Mouse (Mus musculus) layer of hippocampus, postnatal 10 days (tissue): Measurements from ENCODE around the gene Rhbdd1. TPM values are rescaled to one million over a fixed set of nuclear protein-coding genes. Genes with fewer than 3 reads are reported as not detected.

Experiments
- DNase-seq, 2 experiments: peaks; one replicate each; pipeline ENCODE4 v3.0.0; 2021; ENCODE audit warnings: low spot score in 2 of 2
- total RNA-seq, 2 experiments: library from RNA; stranded (reverse); gene quantifications; 2 replicates each; pipeline ENCODE4 v1.2.3; 2021

The Rhbdd1 gene
- total RNA-seq, 2 experiments from 2014 or later: 5.8 to 5.9 TPM

DNA sequence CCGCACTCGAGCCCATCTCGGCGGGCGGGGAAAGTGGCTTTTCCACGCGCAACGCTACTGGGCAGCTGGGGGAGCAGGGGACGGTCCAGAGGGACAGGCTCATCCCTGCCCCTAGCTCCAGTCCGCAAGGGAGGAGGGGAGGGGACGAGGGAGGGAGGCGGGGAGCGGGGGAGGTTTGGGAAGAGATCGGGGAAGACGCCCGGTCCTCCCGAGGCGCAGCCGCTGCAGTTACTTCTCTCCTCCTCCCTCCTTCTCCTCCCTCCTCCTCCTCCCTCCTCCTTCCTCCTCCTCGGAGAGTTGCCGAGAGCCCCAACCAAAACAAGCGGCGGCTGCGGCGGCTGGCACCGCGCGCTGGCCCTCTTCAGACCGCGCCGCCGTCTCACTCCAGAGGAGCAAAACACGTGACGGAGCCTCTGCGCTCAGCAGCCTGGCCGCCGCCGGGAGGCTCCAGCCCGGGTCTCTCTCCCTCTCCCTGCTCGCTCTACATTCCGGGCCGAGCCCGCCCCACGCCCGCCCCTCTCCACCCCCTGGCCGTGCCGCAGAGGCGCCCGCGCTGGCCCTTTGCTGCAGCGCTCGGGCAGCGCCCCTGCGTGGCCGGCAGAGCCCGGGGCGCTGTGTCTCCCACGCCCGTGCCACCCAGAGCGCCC, 25.0 kb upstream of the Rhbdd1 start, which contains the start of gene Irs1:
TSS of gene Irs1 (minus strand) at position 266 of the 647 bp plus-strand sequence.
- DNase-seq: peak; percentile 84 to 87

DNA sequence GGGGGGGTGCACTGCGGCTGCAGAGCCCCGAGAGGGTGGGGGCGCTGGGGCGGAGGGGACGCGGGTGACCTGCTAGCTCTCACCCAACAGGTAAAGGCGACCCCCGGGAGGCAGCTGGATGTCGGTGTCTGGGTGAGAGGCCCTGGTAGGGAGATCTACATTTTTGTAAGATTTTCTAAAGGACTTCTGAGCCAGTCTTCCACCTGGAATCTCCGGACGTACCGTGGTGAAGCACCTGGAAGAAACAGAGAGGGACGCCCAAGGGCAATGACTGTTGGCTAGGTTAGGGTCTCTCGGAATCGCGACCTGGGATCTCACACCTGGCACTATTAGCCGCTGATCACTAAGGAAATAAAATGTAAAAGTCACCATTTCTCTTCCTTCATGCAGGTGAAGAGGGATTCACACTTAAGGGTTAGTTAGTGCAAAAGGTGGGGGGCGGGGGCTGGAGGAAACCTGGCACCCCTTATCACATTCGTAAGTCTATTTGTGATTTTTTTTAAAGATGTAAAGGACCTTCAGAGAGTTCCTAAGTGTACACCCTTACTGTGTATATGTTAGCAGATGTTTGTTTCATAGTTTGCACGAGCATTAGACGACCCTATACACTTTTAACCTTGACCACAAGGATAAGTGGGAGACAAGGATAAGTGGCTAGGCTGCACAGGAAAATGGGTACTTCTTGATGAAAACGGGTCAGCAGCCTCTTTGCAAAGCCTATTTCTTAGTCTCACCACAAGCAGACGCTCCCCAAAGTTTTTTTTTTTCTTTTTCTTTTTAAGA, 24.1 kb upstream of the Rhbdd1 start:
- no peak for DNase-seq

DNA sequence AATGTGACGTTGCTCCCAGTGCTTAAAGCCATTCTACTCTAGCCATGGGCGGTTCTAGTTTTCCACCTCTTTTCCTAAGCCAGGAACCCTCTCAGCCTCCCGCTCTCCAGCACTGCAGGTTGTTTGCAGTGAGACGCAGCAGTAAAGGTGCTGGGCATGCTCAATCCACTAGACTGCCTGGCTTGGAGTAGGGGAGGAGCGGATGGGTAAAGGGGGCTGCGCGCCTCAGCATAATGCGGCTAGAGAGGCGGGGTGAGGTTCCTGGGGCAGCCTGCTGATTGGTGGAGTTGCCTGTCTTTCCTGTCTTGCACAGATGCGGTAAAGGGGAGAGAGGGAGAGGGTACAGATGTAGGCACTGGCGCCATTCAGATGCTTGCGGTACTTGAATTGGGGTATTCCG, 23.5 kb upstream of the Rhbdd1 start:
- peak; percentile 53 to 77 for DNase-seq

DNA sequence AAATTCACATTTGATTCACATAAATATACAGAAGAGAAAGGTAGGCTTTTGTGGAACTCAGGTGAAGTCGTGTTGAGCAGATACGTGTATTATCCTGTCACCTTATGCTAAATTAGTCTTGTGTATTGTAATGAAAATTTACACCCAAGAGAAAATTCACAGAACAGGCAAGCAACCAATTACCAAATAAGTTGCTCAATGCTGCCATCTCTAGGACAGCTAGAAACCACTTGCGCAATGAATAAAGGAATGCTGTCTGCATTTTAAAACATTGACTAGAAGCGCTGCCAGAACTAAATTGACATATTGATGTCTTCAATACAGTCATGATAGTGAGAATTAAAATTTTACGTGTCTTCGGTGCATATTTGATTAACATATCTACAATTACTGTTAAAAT, 22.1 kb upstream of the Rhbdd1 start:
- DNase-seq: peak; percentile 25 to 32

DNA sequence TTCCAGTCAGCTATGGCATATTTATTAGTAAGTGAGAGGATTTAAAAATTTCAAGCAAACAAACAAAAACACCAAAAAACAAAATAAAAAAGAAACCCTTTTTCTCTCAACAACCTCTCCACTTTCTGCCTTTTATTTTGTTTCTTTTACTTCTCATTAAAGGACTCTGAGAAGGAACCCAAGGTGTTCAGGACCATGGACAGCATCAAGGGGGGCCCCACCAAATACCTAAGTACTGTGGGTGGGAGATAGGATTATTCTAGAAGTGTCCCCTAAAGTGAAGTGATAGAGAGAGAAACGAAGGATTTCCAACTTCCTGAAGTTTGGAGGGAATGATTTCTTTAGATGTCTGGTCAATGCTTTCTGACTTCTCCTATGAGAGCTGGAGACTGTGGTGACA, 17.7 kb upstream of the Rhbdd1 start:
- DNase-seq: no peak

DNA sequence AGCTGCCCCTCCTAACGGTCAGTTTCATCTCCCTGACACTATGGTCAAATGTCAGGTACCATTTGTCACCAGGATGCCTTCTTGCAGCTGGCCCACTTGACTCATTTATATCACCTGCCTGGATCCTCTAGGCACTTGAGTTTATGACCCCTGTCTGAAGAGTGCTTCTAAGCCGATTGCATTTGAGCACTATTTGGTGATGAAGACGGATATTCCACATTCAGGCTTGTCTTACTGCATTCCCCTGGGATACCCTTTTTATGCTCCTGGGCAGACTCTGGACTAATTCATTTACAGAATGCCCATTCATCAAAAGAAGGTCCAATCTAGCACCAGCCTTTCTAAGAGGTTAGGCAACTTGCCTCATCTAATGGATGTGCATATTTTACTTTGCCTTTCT, 11.8 kb upstream of the Rhbdd1 start:
- DNase-seq: no peak

DNA sequence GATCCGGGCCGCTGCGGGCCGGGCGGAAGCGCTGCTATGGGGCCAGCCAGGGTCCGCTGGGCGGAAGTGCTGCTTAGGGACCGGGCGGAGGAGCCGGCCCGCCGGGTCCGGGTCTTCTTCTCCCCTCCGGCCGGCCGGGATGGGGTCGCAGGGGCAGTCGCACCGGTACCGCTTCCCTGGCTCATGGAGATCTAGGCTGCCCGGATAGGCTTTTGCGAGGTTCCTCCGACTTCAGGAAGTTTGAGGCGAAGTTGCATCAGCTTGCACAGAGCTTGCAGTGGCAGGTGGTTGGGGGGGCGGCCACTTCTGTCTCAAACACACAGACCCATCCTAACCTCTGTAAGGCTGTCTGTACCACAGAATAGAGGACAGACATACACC, 484 bp downstream of the Rhbdd1 start:
- DNase-seq: no peak

DNA sequence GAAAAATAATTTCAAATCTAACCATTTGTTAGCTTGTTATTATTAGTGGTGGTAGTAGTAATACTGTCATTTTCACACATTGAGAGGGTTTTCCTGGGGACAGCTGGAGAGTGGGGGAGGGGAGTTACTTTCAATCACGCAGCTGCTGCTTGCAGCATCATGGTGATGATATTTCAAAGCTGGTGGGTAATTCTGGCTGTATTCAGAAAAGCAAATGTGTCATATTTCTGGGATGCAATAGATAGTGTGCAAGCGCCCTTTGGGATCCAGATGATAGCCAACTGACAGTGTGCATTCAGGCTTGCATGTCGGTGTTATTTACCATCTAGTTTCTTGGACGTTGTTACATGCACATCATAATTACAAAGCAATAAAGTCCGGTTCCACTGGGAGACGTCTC, 4.2 kb downstream of the Rhbdd1 start:
- DNase-seq: peak; percentile 48 to 56

DNA sequence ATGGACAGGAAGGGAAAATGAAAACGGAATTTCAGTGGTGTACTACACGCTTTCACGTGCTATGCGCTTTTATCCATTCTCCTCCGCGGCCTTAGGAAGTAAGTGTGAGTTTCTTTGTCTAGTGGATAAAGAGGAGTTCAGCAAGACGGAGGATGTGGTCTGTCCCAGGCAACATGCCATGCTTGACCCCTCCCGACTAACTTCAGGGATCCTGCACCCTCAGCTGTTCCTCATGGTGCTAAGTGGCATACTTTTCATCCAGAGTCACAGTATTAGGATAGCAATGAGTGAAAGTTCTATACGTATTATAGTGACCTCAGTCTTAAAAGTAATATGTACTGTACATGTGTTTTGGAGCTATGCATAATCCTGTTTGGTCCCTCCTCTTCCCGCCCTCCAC, 4.6 kb downstream of the Rhbdd1 start:
- DNase-seq: peak in 1 of 2 experiments; percentile 16

DNA sequence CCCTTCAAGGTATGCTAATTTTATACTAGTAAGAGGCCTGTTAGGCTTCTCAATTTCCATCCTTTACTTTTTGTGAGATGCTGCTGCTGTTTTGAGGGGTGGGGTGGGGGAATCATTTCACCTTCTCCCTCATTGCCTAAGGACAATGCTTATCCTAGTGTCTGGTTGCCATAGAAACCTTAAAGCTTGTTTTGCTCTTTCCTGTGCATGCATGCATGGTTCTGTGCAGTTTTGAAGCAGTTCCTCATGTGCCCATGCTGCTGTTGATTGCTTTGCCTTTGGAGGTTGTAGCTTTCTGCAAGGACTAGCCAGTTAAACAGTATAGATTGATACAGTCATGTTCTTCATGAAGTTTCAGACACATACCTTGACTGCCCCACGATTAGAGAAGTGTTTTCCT, 5.2 kb downstream of the Rhbdd1 start:
- DNase-seq: no peak

DNA sequence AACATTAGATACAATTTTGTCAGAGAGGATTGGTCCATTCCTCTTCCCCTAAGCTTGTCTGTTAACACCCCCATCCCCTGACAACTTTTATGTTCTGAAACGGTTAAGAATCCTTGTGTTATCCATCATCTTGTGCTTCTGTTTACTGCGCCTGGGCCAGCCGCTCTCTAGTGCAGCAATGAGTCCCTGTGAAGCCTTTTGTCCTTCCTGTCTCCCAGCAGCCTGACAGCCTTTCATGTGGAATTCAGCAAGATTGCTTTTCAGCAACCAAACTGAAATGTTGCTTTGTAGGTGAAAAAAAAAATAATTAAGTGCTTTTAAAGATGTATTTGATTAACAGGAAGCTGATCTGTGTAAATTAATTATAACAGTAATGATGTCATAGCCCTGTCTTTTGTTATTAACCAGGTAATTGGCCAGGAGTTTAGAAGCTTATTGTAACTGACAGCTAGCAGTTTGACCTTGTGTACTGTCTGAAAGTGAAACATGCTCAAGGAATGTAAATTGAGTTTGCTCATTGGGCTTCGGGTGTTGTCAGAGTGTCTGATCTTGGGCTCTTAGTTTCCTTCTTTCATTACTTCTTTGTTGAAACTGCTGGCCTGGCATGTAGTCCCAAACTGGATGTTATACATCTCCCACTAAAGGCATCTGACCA, 8.0 kb downstream of the Rhbdd1 start:
- no peak for DNase-seq

DNA sequence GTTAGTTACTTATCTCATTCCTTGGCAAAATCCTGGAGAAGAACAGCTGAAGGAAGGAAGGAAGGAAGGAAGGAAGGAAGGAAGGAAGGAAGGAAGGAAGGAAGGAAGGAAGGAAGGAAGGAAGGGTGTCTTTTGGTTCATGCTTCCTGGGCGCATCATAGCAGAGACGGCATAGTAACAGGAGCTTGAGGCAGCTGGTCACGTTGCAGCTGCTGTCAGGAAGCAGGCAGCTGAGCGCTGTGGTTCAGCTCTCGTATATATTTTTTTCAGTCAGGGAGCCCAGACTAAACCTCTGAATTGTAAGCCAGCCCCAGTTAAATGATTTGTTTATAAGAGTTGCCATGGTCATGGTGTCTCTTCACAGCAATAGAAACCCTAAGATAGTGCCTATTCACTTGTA, 9.9 kb downstream of the Rhbdd1 start:
- DNase-seq: no peak

DNA sequence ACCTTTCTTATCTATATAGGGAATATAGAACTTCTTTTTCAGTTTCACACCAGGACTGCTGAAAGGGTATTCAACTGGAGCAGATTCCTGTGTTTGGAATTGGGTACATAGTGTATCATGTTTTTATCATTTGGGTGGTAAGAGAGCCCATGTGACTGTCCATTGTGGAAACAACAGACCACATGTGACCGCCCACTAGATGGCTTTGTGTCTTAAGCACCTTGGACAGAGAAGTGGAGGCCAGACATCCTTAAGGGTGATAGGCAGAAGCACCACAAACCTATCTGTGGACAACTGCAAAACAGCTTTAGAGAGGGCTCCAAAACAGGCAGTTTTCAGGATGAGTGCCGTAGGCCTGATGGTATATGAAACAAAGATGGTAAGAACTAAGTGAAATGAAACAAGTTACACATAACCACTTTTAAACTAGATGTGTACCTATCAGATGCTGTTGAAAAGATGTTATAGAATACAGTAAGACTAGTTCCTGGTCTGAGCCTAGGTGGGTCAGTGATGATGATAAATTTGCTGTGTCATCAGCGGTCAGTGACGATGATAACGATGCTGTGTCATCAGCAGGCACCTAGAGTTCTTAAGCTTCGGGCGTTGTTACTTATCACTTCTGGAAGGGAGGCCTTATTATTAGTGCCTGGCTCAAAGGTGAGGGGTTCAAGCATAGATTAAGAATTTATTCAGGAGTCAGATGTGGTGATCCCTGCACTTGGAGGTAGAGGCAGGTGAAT, 12.0 kb downstream of the Rhbdd1 start:
- no peak for DNase-seq

DNA sequence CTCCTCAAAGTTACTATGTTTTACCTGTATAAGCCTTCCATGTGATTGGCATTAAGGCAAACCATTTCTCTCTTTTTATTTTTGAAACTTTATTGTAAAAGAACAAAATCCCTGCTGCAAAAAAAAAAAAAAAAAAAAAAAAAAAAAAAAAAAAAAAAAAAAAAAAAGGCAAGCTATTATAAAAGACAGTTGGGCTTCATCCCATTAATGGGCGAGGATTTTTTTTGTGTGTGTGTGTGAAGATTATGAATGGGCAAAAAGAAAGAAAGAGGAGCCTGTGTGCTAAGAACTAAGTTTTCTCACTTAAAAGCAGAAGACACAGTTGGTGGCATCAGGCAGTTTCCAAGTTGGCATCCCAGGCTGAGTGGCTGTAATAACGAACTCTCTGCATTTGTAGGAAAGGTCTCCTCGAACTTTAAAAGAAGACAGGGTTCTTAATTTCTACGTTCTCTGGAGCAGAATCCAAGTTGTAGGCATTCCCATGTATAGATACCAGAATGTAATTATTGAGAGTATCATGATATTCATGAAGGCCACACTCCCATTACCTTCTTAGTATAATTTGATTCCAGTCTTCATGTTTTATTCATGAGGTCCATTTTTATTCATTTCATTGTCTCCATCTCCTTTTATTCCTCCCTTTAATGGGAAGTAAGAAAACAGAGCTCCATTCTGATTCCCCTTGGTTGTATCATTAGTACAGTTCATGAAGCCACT, 13.1 kb downstream of the Rhbdd1 start:
- DNase-seq: no peak

DNA sequence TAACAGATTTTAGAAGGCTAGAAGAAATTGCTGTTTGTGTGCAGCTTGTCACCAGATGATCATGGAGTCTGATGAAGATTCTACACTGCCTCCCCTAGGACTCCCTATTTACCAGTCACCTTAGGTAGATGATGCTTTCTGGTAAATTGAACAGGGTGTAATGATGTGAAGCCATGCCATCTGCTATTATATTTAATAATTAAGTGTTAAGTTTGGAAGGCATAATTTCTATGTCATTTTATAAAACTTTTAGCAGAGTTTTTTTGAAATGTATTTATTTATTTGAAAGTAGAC, 13.6 kb downstream of the Rhbdd1 start:
- DNase-seq: no peak

DNA sequence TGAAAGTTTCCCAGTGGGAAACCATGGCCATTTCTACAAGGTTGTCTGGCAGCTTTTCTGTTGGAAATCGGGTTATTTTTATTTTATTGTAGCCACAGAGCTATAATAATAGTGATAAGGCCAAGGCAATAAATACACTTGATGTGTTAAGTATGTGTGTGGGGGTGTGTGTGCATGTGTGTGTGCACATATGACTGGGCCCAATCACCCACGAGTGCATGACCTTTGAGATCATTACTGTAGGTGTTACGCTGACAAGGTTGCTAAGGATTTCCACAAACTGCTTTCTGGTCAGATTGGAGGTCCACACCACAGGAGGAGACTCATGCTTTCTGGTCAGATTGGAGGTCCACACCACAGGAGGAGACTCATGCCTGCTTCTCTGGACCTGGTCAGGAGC, 18.3 kb downstream of the Rhbdd1 start:
- DNase-seq: no peak

DNA sequence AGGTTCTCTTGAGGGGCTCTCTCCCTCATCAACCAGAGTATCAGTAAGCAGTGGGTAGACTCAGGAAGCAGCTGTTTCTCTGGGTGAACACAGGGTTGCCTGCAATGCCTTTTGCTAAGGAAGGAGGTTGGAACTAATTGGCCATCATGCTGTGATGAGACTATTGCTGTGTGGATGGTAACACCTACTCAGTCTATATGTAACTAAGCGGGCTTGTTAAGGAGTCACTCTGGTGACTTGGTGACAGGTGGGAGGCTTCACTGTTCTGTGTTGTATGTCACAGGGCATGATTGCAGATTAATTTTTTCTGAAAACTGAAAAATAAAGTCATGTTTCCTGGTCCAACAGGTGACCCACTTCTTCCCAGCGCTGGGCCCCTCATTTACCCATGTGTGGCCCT, 36.8 kb downstream of the Rhbdd1 start:
- DNase-seq: no peak

DNA sequence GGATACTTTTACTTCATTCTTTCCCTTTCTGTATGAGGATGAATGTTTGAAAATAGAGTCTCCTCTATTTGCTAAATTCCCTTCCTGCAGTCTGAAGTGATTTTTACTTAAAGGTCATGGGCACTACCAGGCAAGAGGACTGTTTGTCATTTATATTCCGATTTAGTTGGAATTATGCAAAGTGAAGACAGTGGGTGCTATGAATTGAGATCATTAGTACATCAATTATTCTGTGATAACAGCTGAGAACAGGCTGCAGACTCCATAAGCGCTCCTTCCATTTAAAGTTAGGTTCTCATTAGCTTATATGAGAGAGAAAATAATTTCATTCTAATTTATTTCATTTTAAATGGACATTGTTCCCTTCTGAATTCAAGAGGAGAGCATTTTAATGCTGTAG, 37.5 kb downstream of the Rhbdd1 start:
- no peak for DNase-seq

DNA sequence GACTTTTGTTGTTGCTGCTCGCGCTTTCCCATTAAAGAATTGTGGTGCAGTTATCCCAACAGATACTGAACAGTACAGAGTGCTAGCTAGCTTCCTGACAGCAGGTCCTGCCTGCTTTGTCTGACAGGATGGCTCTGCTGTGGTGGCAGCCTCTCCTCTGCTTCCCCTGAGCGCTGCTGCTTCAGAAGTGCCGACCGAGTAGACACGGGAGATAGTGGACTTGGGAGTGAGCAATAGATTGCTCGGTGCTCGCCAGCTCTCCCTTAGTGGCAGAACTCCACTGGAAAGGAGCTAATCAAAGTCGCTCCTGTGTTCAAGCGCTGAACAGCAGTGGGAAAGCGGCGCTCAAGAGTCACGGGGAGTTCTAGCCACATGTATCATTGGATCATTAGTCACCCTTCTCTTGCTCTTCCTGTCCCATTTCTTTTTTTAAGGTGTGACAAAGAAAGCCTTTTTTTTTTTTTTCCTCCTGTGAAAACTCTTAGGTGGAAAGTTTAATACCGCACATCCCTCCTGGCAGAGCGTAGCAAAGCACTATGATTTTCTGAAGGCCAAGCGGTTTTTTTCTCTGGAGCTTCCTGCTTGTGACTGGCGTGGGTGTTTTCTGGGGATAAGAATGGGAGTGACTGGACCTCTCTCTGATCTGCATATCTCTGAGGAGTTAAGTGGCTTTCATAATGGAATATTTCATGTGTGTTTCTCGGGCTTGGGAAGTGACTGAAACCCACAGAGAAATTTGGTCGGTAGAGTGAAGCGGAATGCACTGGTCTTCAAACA, 42.8 kb downstream of the Rhbdd1 start:
- DNase-seq: peak; percentile 30 to 48

DNA sequence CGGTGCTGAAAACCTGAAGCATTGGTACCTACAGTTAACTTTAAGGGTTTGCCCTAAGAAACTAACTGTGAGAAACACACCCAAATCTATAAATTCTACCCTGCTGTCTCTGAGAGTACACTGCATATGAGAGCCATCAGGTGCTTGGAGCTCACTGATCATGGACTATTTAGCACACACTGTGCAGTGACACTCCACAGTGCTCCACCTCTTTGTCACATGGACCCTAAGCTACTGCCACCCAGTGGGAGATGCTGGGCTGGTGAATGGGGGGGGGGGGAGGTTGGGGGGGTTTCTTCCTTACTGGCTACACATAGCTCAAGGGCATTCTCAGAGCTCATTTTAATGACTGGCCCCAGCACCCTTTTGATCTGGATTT, 43.4 kb downstream of the Rhbdd1 start:
- no peak for DNase-seq

DNA sequence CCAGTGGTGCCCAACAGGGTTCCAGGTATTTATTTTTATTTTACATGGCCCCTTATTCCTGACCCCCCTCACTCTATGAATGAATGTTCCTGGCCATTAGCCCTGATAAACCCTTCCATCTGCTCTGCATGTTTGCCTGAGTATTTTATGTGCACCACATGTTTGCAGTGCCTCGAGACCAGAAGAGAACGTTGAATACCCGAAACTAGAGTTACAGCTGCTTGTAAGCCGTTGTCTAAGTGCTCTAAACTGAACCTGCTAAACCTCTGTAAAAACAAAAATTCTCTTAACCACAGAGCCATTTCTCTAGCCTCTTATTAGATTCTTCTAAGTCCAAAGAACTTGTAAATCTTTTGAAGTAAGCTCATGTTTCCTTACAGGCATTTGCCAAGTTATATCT, 45.0 kb downstream of the Rhbdd1 start:
- no peak for DNase-seq
